Mouse (Mus musculus) MN1 (cell line): ENCODE measurements at regions not wholly inside any gene's neighbourhood (a gene's known extent, or its start where the extent isn't known, plus 50 kb on each side); places are given as distances from the start of the nearest gene placed in this dataset.
A peak's percentile ranks its signal among the peaks of the same experiment; 100 is the strongest.

Experiments
- DNase-seq: peaks from one replicate; pipeline ENCODE4 v3.0.0-alpha.2; 2016; ENCODE audit warnings: low spot score

DNA sequence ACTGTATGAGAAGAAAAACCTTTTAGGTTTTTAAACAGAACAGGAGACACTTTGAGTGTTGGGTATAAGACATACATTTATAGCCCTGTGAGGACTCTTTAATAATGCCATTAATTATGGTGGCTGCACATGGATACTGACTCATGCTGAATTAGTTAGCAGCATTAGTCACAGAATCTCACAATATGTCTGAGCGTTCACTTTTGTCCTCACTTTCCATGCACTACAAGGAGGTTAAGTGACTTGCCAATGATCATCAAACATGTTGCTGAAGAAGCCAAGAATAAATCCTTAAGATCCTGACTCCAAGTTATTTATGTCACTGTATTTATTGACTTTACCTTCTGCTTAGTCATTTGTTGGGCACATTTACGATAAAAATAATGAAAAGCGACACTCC lies 105.6 kb upstream of the Atxn7l3b start:
- no peak for DNase-seq

- DNase-seq, result no peak
Measured at GRCm38 (mm10) chr10:113032870-113033269, 104.1 kb upstream of the Atxn7l3b start.

- DNase-seq, result peak; percentile 48
Measured at GRCm38 (mm10) chr10:113027300-113027699, 98.5 kb upstream of the Atxn7l3b start.

- no peak for DNase-seq
Measured at GRCm38 (mm10) chr10:113024633-113025032, 95.8 kb upstream of the Atxn7l3b start.

DNA sequence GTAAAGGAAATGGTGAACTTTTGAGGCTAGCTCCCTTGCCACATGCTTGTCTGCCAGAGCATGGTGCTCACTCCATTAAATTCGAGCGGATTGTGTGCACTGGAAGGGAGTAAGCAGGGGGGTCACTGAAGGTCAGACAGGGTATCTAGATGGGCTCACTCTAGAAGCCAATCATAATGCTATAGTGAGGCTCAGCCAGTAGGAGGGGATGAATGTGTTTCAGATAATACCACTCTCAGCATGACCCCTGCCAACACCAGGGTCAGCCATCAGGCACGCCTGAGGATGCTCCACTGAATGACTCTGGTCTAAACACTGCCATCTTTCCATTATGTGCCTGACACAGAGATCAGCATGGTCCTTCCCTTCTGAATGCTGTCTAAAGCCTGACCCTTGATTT lies 80.3 kb upstream of the Atxn7l3b start:
- DNase-seq, result no peak

DNA sequence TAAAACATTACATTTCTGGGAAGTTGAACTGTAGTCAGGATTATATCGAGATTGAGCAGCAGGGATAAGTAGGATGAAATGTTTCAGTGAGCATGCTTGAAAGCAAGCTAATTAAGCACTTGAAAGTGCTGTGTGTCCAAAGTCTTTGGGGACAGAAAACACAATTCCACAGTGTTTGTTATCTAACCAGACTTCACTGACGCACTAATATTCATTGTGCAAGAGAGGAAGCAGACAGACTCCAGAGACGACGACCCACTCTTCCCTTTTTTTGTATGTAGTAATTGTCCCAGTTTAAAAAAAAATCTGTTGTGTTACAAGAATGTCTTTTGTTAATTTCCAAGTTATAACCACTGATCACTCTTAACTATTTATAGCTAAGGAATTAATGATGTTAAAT lies 61.9 kb upstream of the Atxn7l3b start:
- no peak for DNase-seq

- DNase-seq, result no peak
Measured at GRCm38 (mm10) chr10:112982697-112983096, 53.9 kb upstream of the Atxn7l3b start.
